Mouse (Mus musculus): ENCODE results near the gene Srrm1.
A peak's percentile ranks its signal among the peaks of the same experiment; 100 is the strongest.

The Srrm1 gene

GRCm38 (mm10) chr4:135271881-135272616 lies 81.1 kb downstream of the Srrm1 start:
- peak; percentile 62 for DNase-seq

GRCm38 (mm10) chr4:135271419-135271828 lies 81.7 kb downstream of the Srrm1 start:
- peak in 1 of 2 experiments; percentile 37 for DNase-seq

All from B cell, adult 2 months (primary cell).